Mouse (Mus musculus): ENCODE results near the gene Ifitm2. TPM values are rescaled to one million over a fixed set of nuclear protein-coding genes. Genes with fewer than 3 reads are reported as not detected.
"Not testable (repeated sequence)": the region's sequence is repeated elsewhere in the genome, so short reads cannot be mapped to it uniquely, and the experiment has no call there.

Ifitm2 gene
- polyA plus RNA-seq, 1 experiment from 2014 or later: 225 TPM

GRCm38 (mm10) chr7:140990185-140990584 is 34.4 kb upstream of the Ifitm2 start:
- no peak for ATAC-seq (replicated peaks; ENCODE audit: low FRiP score)
- Histone ChIP-seq H3K4me2 (ENCODE audit: low read depth, low read length, severe bottlenecking) (no peak overlapping the region), H3K9me3 (ENCODE audit: control insufficient read depth, low read length) (no peaks in the 10 kb centered on the region; the same call in 1 of the 2 replicates), H3K27ac (ENCODE audit: low read depth, low read length) (no peak overlapping the region), H3K4me1 (replicated peaks; ENCODE audit: control insufficient read depth, insufficient read depth, low read length) (no peaks in the 10 kb centered on the region), H3K27me3 (ENCODE audit: control insufficient read depth, insufficient read depth, low read length) (no peaks in the 10 kb centered on the region), H3K36me3 (ENCODE audit: control insufficient read depth, insufficient read depth, low read length) (no peaks in the 10 kb centered on the region), H3K9ac (ENCODE audit: low read length) (no peak overlapping the region), H3K4me3 (ENCODE audit: low read depth, low read length) (no peak overlapping the region)
- no peak for DNase-seq (ENCODE audit: low spot score)
- WGBS: 70% methylated on average over 6 of the region's 6 CpGs

GRCm38 (mm10) chr7:140989022-140989421 is 33.2 kb upstream of the Ifitm2 start:
- WGBS: 75% methylated on average over 4 of the region's 4 CpGs
- no peak overlapping the region for H3K27ac ChIP-seq (ENCODE audit: low read depth, low read length)
- no peaks in the 10 kb centered on the region for H3K36me3 ChIP-seq (ENCODE audit: control insufficient read depth, insufficient read depth, low read length)
- no peak overlapping the region for H3K9ac ChIP-seq (ENCODE audit: low read length)
- no peaks in the 10 kb centered on the region for H3K4me1 ChIP-seq (replicated peaks; ENCODE audit: control insufficient read depth, insufficient read depth, low read length)
- no peak overlapping the region for H3K4me2 ChIP-seq (ENCODE audit: low read depth, low read length, severe bottlenecking)
- no peaks in the 10 kb centered on the region for H3K27me3 ChIP-seq (ENCODE audit: control insufficient read depth, insufficient read depth, low read length)
- H3K4me3 ChIP-seq (ENCODE audit: low read depth, low read length): no peak overlapping the region
- H3K9me3 ChIP-seq (ENCODE audit: control insufficient read depth, low read length): no peaks in the 10 kb centered on the region; the same call in 1 of the 2 replicates
- DNase-seq (ENCODE audit: low spot score) (no peak), ATAC-seq (replicated peaks; ENCODE audit: low FRiP score) (no peak)

GRCm38 (mm10) chr7:140987182-140988138 is 31.7 kb upstream of the Ifitm2 start:
- Histone ChIP-seq H3K4me2 (ENCODE audit: low read depth, low read length, severe bottlenecking) (no peak overlapping the region), H3K9me3 (ENCODE audit: control insufficient read depth, low read length) (no peaks in the 10 kb centered on the region; the same call in 1 of the 2 replicates), H3K36me3 (ENCODE audit: control insufficient read depth, insufficient read depth, low read length) (no peaks in the 10 kb centered on the region), H3K27ac (ENCODE audit: low read depth, low read length) (no peak overlapping the region), H3K4me1 (replicated peaks; ENCODE audit: control insufficient read depth, insufficient read depth, low read length) (no peaks in the 10 kb centered on the region), H3K4me3 (ENCODE audit: low read depth, low read length) (no peak overlapping the region), H3K27me3 (ENCODE audit: control insufficient read depth, insufficient read depth, low read length) (no peaks in the 10 kb centered on the region), H3K9ac (ENCODE audit: low read length) (no peak overlapping the region)
- WGBS: 89% methylated on average over 17 of the region's 17 CpGs
- DNase-seq (ENCODE audit: low spot score): no peak
- ATAC-seq (replicated peaks; ENCODE audit: low FRiP score): no peak

- 93% methylated on average over 7 of the region's 7 CpGs for WGBS
- H3K4me3 ChIP-seq (ENCODE audit: low read depth, low read length): no peak overlapping the region
- no peak for ATAC-seq (replicated peaks; ENCODE audit: low FRiP score)
- H3K4me1 ChIP-seq (replicated peaks; ENCODE audit: control insufficient read depth, insufficient read depth, low read length): no peaks in the 10 kb centered on the region
- no peak overlapping the region for H3K9ac ChIP-seq (ENCODE audit: low read length)
- no peak for DNase-seq (ENCODE audit: low spot score)
- no peaks in the 10 kb centered on the region for H3K27me3 ChIP-seq (ENCODE audit: control insufficient read depth, insufficient read depth, low read length)
- no peak overlapping the region for H3K27ac ChIP-seq (ENCODE audit: low read depth, low read length)
- H3K9me3 ChIP-seq (ENCODE audit: control insufficient read depth, low read length): no peaks in the 10 kb centered on the region; the same call in 1 of the 2 replicates
- no peaks in the 10 kb centered on the region for H3K36me3 ChIP-seq (ENCODE audit: control insufficient read depth, insufficient read depth, low read length)
- H3K4me2 ChIP-seq (ENCODE audit: low read depth, low read length, severe bottlenecking): no peak overlapping the region
These were observed 27.2 kb upstream of the Ifitm2 start for GRCm38 (mm10) chr7:140982971-140983370.

- Histone ChIP-seq H3K27me3 (ENCODE audit: control insufficient read depth, insufficient read depth, low read length) (no peaks in the 10 kb centered on the region), H3K27ac (ENCODE audit: low read depth, low read length) (no peak overlapping the region), H3K4me1 (replicated peaks; ENCODE audit: control insufficient read depth, insufficient read depth, low read length) (no peaks in the 10 kb centered on the region), H3K9me3 (ENCODE audit: control insufficient read depth, low read length) (no peaks in the 10 kb centered on the region; the same call in 1 of the 2 replicates), H3K4me2 (ENCODE audit: low read depth, low read length, severe bottlenecking) (no peak overlapping the region), H3K9ac (ENCODE audit: low read length) (no peak overlapping the region), H3K36me3 (ENCODE audit: control insufficient read depth, insufficient read depth, low read length) (no peaks in the 10 kb centered on the region), H3K4me3 (ENCODE audit: low read depth, low read length) (no peak overlapping the region)
- DNase-seq (ENCODE audit: low spot score) (no peak), ATAC-seq (replicated peaks; ENCODE audit: low FRiP score) (no peak)
- WGBS: 90% methylated on average over 8 of the region's 8 CpGs
These were observed 25.9 kb upstream of the Ifitm2 start for GRCm38 (mm10) chr7:140981704-140982103.

- WGBS: 89% methylated on average over 9 of the region's 9 CpGs
- H3K4me3 ChIP-seq (ENCODE audit: low read depth, low read length); DNase-seq (ENCODE audit: low spot score); H3K4me1 ChIP-seq (replicated peaks; ENCODE audit: control insufficient read depth, insufficient read depth, low read length); H3K36me3 ChIP-seq (ENCODE audit: control insufficient read depth, insufficient read depth, low read length); H3K27me3 ChIP-seq (ENCODE audit: control insufficient read depth, insufficient read depth, low read length); H3K27ac ChIP-seq (ENCODE audit: low read depth, low read length); H3K9me3 ChIP-seq (ENCODE audit: control insufficient read depth, low read length); ATAC-seq (replicated peaks; ENCODE audit: low FRiP score); H3K9ac ChIP-seq (ENCODE audit: low read length); H3K4me2 ChIP-seq (ENCODE audit: low read depth, low read length, severe bottlenecking): not testable (repeated sequence)
These were observed 20.9 kb upstream of the Ifitm2 start for GRCm38 (mm10) chr7:140976720-140977119.

- H3K27me3 ChIP-seq (ENCODE audit: control insufficient read depth, insufficient read depth, low read length): peaks cover 2% of the 10 kb centered on the region; the same call in 1 of the 2 replicates
- H3K27ac ChIP-seq (ENCODE audit: low read depth, low read length): no peak overlapping the region
- H3K4me1 ChIP-seq (replicated peaks; ENCODE audit: control insufficient read depth, insufficient read depth, low read length): peaks cover 7% of the 10 kb centered on the region; the same call in 1 of the 2 replicates
- no peak for DNase-seq (ENCODE audit: low spot score)
- no peak overlapping the region for H3K4me2 ChIP-seq (ENCODE audit: low read depth, low read length, severe bottlenecking)
- ATAC-seq (replicated peaks; ENCODE audit: low FRiP score): no peak
- no peak overlapping the region for H3K9ac ChIP-seq (ENCODE audit: low read length)
- no peak overlapping the region for H3K4me3 ChIP-seq (ENCODE audit: low read depth, low read length)
- H3K9me3 ChIP-seq (ENCODE audit: control insufficient read depth, low read length): no peaks in the 10 kb centered on the region
- no peaks in the 10 kb centered on the region for H3K36me3 ChIP-seq (ENCODE audit: control insufficient read depth, insufficient read depth, low read length)
- WGBS: 34% methylated on average over 3 of the region's 3 CpGs
These were observed 19.7 kb upstream of the Ifitm2 start for GRCm38 (mm10) chr7:140975465-140975864.

- no peak overlapping the region for H3K4me2 ChIP-seq (ENCODE audit: low read depth, low read length, severe bottlenecking)
- H3K36me3 ChIP-seq (ENCODE audit: control insufficient read depth, insufficient read depth, low read length): no peaks in the 10 kb centered on the region
- H3K27me3 ChIP-seq (ENCODE audit: control insufficient read depth, insufficient read depth, low read length): peaks cover 2% of the 10 kb centered on the region; the same call in 1 of the 2 replicates
- DNase-seq (ENCODE audit: low spot score) (no peak), ATAC-seq (replicated peaks; ENCODE audit: low FRiP score) (no peak)
- WGBS: 8% methylated on average over 9 of the region's 9 CpGs
- no peak overlapping the region for H3K27ac ChIP-seq (ENCODE audit: low read depth, low read length)
- H3K4me3 ChIP-seq (ENCODE audit: low read depth, low read length): no peak overlapping the region
- H3K9ac ChIP-seq (ENCODE audit: low read length): no peak overlapping the region
- no peaks in the 10 kb centered on the region for H3K9me3 ChIP-seq (ENCODE audit: control insufficient read depth, low read length)
- H3K4me1 ChIP-seq (replicated peaks; ENCODE audit: control insufficient read depth, insufficient read depth, low read length): peaks cover 7% of the 10 kb centered on the region; the same call in 1 of the 2 replicates
These were observed 19.2 kb upstream of the Ifitm2 start for GRCm38 (mm10) chr7:140974940-140975339.
